Mouse (Mus musculus) bone marrow, adult 2 months (tissue): ENCODE measurements around the gene Spata6. TPM values are rescaled to one million over a fixed set of nuclear protein-coding genes. Genes with fewer than 3 reads are reported as not detected.

Experiments
- H3K27ac ChIP-seq: fragments of 200-500 bp; 2 replicates; pipeline ENCODE4 v1.5.1; 2012; ENCODE audit warnings: low read depth, mild to moderate bottlenecking, control low read depth, inconsistent platforms, low read length; ENCODE audit not compliant: control insufficient read depth, poor library complexity, insufficient read depth
- H3K4me1 ChIP-seq: fragments of 200-500 bp; 2 replicates; pipeline ENCODE4 v1.6.1; 2011; ENCODE audit warnings: low read length; ENCODE audit not compliant: control insufficient read depth, insufficient read depth
- H3K4me3 ChIP-seq: fragments of 200-500 bp; replicated peaks from 2 replicates; pipeline ENCODE3; 2011; ENCODE audit warnings: mild to moderate bottlenecking, low read depth, low read length, control low read depth; ENCODE audit not compliant: control insufficient read depth
- CTCF ChIP-seq: fragments of 200-500 bp; IDR thresholded peaks from 2 replicates; pipeline ENCODE4 v1.5.1; 2011; ENCODE audit warnings: low read length, control low read depth; ENCODE audit not compliant: control insufficient read depth, insufficient read depth
- POLR2A ChIP-seq: fragments of 200-500 bp; IDR thresholded peaks from 2 replicates; pipeline ENCODE4 v1.6.1; 2011; ENCODE audit warnings: low read depth, mild to moderate bottlenecking, control low read depth, low read length, borderline replicate concordance; ENCODE audit not compliant: control insufficient read depth
- WGBS: fragments of 180-500 bp; shearing (Covaris S2); methylation state at CpG from one replicate; pipeline ENCODE4 v1.1.7; 2018; 5-methylcytosine and 5-hydroxymethylcytosine counted together
- polyA plus RNA-seq: library from polyadenylated mRNA; stranded (reverse); fragments of >200 nt; gene quantifications from 2 replicates; pipeline ENCODE4 v1.2.4, GENCODE M21; 2011; ENCODE audit warnings: low replicate concordance; ENCODE audit not compliant: missing spikeins, insufficient read depth, insufficient read length

The Spata6 gene
- polyA plus RNA-seq, 1 experiment, result 7.5 TPM

DNA sequence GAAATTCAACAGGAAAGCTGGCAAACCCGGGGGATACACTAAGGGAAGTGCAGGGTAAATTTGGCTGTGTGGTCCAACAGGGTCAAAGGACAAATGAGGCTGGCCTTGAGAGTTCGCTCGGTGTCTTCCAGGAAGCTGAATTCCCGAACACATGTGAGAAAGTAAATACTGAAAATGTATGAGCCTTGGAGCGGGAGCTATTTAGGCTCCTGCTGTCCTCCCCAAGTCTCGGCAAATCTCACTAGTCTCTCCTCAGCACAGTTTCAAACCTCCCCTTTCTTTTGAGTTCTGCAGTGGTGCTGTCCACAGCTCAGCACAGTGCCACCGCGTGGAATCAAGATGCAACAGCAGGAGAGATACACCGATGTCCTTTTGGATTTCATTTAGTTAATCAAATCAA, 32.8 kb upstream of the Spata6 start:
- 14% methylated on average over 9 of the region's 9 CpGs for WGBS
- no peak overlapping the region for H3K4me3 ChIP-seq
- TF ChIP-seq POLR2A (no peak), CTCF (peak; percentile 79)
- no peak overlapping the region for H3K27ac ChIP-seq
- H3K4me1 ChIP-seq, result no peaks in the 10 kb centered on the region

DNA sequence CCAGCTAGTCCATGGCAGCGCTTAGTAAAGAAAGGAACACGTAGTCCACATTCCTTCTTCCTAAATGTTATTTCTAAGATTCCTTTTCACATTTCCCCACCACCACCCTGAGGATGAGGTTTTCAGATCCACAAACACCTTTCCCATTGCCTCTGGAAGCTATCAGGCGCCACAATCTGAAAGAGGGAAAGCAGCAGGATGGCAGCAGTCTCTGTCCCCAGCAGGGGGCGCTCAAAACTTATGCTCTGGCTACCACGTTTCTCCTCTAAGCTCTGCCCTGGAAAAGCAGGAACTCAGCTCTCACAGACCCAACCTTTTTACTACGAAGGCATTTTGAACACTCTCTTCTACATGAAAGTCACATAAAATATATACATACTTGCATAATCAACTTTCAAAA, 32.2 kb upstream of the Spata6 start:
- Histone ChIP-seq H3K4me1 (no peaks in the 10 kb centered on the region), H3K4me3 (no peak overlapping the region), H3K27ac (no peak overlapping the region)
- WGBS, result 5% methylated on average over 6 of the region's 6 CpGs
- peak; percentile 76 for TF ChIP-seq CTCF
- TF ChIP-seq POLR2A, result no peak

- no peak for TF ChIP-seq CTCF
- no peaks in the 10 kb centered on the region for H3K4me1 ChIP-seq
- WGBS, result 65% methylated on average over 5 of the region's 5 CpGs
- H3K27ac ChIP-seq, result no peak overlapping the region
- no peak overlapping the region for H3K4me3 ChIP-seq
Measured at GRCm38 (mm10) chr4:111691057-111691543, 28.7 kb upstream of the Spata6 start.

DNA sequence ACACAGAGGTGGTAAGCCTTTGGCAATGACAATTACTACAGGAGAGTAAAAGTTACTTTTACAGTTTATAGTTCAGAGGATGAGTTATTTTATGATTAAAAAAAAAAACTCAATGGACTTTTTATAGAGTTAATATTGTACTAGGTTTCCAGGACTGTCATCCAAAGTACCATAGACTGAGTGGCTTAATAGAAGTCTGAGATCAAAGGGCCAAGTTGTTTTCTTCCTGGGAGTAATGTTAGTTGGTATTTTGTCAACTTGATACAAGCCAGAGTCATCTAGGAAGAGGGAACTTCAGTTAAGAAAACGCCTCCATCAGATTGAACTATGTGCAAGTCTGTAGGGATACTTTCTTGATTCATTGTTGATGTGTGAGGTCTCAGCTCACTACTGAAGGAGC, 18.4 kb upstream of the Spata6 start:
- no peak for TF ChIP-seq CTCF
- TF ChIP-seq POLR2A, result no peak
- H3K4me3 ChIP-seq, result no peak overlapping the region
- 70% methylated on average over 1 of the region's 1 CpGs for WGBS
- H3K4me1 ChIP-seq, result no peaks in the 10 kb centered on the region
- no peak overlapping the region for H3K27ac ChIP-seq

DNA sequence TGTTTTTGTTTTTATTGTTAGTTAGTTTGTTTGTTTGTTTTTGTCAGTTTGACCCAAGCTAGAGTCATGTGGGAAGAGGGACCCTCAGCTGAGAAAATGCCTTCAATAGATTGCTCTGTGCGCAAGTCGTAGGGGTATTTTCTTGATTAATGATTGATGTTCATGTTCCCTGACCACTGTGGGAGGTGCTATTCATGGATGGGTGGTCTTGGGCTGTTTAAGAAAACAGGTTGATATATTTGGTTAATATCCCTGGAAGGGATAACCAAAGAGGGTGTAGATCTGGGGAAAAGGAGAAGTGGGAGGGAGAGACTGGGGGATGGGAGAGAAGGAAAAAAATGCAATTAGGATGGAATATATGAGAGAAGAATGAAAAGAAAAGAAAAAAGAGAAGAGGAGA, 15.7 kb upstream of the Spata6 start:
- no peak overlapping the region for H3K4me3 ChIP-seq
- TF ChIP-seq POLR2A, result no peak
- no peak for TF ChIP-seq CTCF
- WGBS, result 93% methylated on average over 2 of the region's 2 CpGs
- H3K4me1 ChIP-seq, result no peaks in the 10 kb centered on the region
- H3K27ac ChIP-seq, result no peak overlapping the region

- TF ChIP-seq POLR2A (no peak), CTCF (no peak)
- Histone ChIP-seq H3K4me1 (no peaks in the 10 kb centered on the region), H3K27ac (no peak overlapping the region), H3K4me3 (no peak overlapping the region)
- WGBS, result 71% methylated on average over 3 of the region's 3 CpGs
Measured at GRCm38 (mm10) chr4:111704975-111705374, 14.8 kb upstream of the Spata6 start.

DNA sequence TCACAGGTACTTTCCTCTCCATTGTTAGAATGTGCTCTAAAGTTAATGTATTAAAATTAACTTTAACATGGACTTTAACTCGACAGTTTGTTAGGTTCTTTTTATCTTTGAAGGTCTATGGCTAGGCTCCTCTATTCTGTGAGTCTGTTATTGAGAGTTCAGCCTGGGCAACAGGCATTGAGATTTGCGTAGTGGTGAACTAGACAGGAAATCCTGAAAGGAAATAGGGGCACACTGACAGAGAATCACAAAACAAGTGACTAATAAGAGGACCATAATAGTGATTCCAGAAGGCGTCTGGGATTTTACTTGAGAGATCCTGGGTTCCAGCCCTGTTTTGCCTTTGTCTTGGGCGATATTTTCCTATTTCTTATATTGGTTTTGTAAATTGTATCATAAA, 488 bp upstream of the Spata6 start:
- no peak for TF ChIP-seq CTCF
- no peak for TF ChIP-seq POLR2A
- H3K27ac ChIP-seq, result no peak overlapping the region; the same call in 1 of the 2 replicates
- H3K4me1 ChIP-seq, result no peaks in the 10 kb centered on the region
- H3K4me3 ChIP-seq, result no peak overlapping the region
- 11% methylated on average over 4 of the region's 4 CpGs for WGBS

GRCm38 (mm10) chr4:111720662-111721003, 849 bp downstream of the Spata6 start:
- no peak overlapping the region for H3K27ac ChIP-seq
- TF ChIP-seq CTCF, result no peak
- no peak for TF ChIP-seq POLR2A
- 18% methylated on average over 2 of the region's 2 CpGs for WGBS
- no peaks in the 10 kb centered on the region for H3K4me1 ChIP-seq
- no peak overlapping the region for H3K4me3 ChIP-seq

DNA sequence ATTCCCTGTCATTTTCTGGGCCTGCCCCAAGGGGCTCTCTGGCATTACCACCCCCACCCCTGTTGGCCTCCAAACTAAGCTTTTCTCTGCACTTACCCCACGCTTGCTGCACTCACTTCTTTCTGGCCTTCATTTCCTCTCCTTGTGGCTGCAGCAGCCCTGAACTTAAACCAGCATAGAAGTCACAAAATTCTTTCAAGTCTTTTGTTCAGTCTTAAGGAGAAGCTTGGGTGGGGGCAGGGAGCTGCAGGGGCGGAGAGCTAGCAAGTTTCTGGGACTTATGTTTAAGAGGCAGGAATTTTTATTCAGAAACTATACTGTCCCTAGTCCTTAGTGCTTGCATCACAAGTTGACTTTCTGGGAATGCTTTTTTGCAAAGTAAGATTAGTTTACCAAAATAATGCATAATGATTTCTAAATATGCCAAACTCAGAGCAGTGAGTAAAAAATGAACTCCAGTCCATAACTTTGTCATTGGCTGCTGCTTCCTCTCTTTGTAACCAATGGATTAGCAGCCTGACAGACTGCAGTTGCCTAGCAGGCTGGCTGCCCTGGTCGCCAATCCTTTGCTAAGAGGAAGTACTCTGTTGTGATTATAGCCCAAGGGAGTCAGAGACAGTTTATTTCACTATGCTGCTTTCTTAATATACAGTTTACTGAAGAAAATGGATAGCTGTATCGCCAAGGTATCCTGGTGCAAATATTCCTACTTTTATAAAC, 1.5 kb downstream of the Spata6 start:
- Histone ChIP-seq H3K4me1 (no peaks in the 10 kb centered on the region), H3K27ac (0 out of 2 replicates have a peak overlapping the region, but pooled peaks have one; percentile 24), H3K4me3 (no peak overlapping the region)
- 11% methylated on average over 4 of the region's 4 CpGs for WGBS
- no peak for TF ChIP-seq POLR2A
- no peak for TF ChIP-seq CTCF

- H3K4me3 ChIP-seq, result no peak overlapping the region
Measured at GRCm38 (mm10) chr4:111737551-111737950, 17.8 kb downstream of the Spata6 start.

More at GRCm38 (mm10) chr4:111737551-111737950, 17.8 kb downstream of the Spata6 start:
- Histone ChIP-seq H3K4me1 (no peaks in the 10 kb centered on the region), H3K27ac (no peak overlapping the region)
- no peak for TF ChIP-seq POLR2A
- TF ChIP-seq CTCF, result no peak
- WGBS, result 78% methylated on average over 1 of the region's 1 CpGs
